Mouse (Mus musculus): Measurements from ENCODE around the gene Serpinf1. TPM values are rescaled to one million over a fixed set of nuclear protein-coding genes. Genes with fewer than 3 reads are reported as not detected.

The Serpinf1 gene
- polyA plus RNA-seq, 1 experiment from 2014 or later = 19.0 TPM

GRCm38 (mm10) chr11:75415994-75416393 is 6.5 kb downstream of the Serpinf1 start:
- Histone ChIP-seq H3K4me2 (no peak overlapping the region), H3K9me3 (replicated peaks) (no peaks in the 10 kb centered on the region), H3K4me1 (no peaks in the 10 kb centered on the region), H3K9ac (no peak overlapping the region), H3K27me3 (no peaks in the 10 kb centered on the region), H3K36me3 (ENCODE audit: poor library complexity, severe bottlenecking) (no peaks in the 10 kb centered on the region), H3K4me3 (no peak overlapping the region), H3K27ac (no peak overlapping the region)
- ATAC-seq = no peak
- 92% methylated on average over 13 of the region's 13 CpGs for WGBS

GRCm38 (mm10) chr11:75415096-75415495 is 7.4 kb downstream of the Serpinf1 start:
- H3K9me3 ChIP-seq (replicated peaks) = no peaks in the 10 kb centered on the region
- H3K4me1 ChIP-seq = no peaks in the 10 kb centered on the region
- no peak overlapping the region for H3K9ac ChIP-seq
- WGBS = 53% methylated on average over 7 of the region's 7 CpGs
- no peaks in the 10 kb centered on the region for H3K27me3 ChIP-seq
- ATAC-seq = no peak
- no peaks in the 10 kb centered on the region for H3K36me3 ChIP-seq (ENCODE audit: poor library complexity, severe bottlenecking)
- H3K4me2 ChIP-seq = no peak overlapping the region
- no peak overlapping the region for H3K27ac ChIP-seq
- H3K4me3 ChIP-seq = no peak overlapping the region

GRCm38 (mm10) chr11:75410591-75410990 is 11.9 kb downstream of the Serpinf1 start:
- H3K27me3 ChIP-seq = no peaks in the 10 kb centered on the region
- no peak overlapping the region for H3K27ac ChIP-seq
- ATAC-seq = no peak
- H3K9me3 ChIP-seq (replicated peaks) = no peaks in the 10 kb centered on the region
- H3K4me2 ChIP-seq = no peak overlapping the region
- no peak overlapping the region for H3K4me3 ChIP-seq
- no peak overlapping the region for H3K9ac ChIP-seq
- H3K36me3 ChIP-seq (ENCODE audit: poor library complexity, severe bottlenecking) = no peaks in the 10 kb centered on the region; the same call in 1 of the 2 replicates
- WGBS = 91% methylated on average over 7 of the region's 7 CpGs
- H3K4me1 ChIP-seq = no peaks in the 10 kb centered on the region

GRCm38 (mm10) chr11:75409679-75410575 is 12.6 kb downstream of the Serpinf1 start:
- H3K9me3 ChIP-seq (replicated peaks) = no peaks in the 10 kb centered on the region
- no peak for ATAC-seq
- no peak overlapping the region for H3K4me3 ChIP-seq
- H3K36me3 ChIP-seq (ENCODE audit: poor library complexity, severe bottlenecking) = no peaks in the 10 kb centered on the region; the same call in 1 of the 2 replicates
- no peaks in the 10 kb centered on the region for H3K4me1 ChIP-seq
- no peak overlapping the region for H3K9ac ChIP-seq
- H3K4me2 ChIP-seq = no peak overlapping the region
- no peak overlapping the region for H3K27ac ChIP-seq
- H3K27me3 ChIP-seq = no peaks in the 10 kb centered on the region
- 81% methylated on average over 17 of the region's 17 CpGs for WGBS

GRCm38 (mm10) chr11:75406865-75407264 is 15.6 kb downstream of the Serpinf1 start:
- Histone ChIP-seq H3K4me1 (no peaks in the 10 kb centered on the region), H3K4me2 (no peak overlapping the region), H3K36me3 (ENCODE audit: poor library complexity, severe bottlenecking) (no peaks in the 10 kb centered on the region; the same call in 1 of the 2 replicates), H3K27ac (no peak overlapping the region), H3K9me3 (replicated peaks) (no peaks in the 10 kb centered on the region), H3K4me3 (no peak overlapping the region), H3K9ac (no peak overlapping the region), H3K27me3 (no peaks in the 10 kb centered on the region)
- ATAC-seq = no peak
- WGBS = 39% methylated on average over 3 of the region's 3 CpGs

- H3K27me3 ChIP-seq = no peaks in the 10 kb centered on the region
- no peaks in the 10 kb centered on the region for H3K9me3 ChIP-seq (replicated peaks)
- ATAC-seq = no peak
- H3K36me3 ChIP-seq (ENCODE audit: poor library complexity, severe bottlenecking) = peaks cover 2% of the 10 kb centered on the region; the same call in 1 of the 2 replicates
- WGBS = 74% methylated on average over 4 of the region's 4 CpGs
- H3K4me3 ChIP-seq = no peak overlapping the region
- no peak overlapping the region for H3K4me2 ChIP-seq
- H3K4me1 ChIP-seq = no peaks in the 10 kb centered on the region
- no peak overlapping the region for H3K9ac ChIP-seq
- H3K27ac ChIP-seq = no peak overlapping the region
Observed at GRCm38 (mm10) chr11:75406104-75406503, 16.4 kb downstream of the Serpinf1 start.

GRCm38 (mm10) chr11:75404801-75405200 is 17.7 kb downstream of the Serpinf1 start:
- Histone ChIP-seq H3K4me1 (no peaks in the 10 kb centered on the region), H3K36me3 (ENCODE audit: poor library complexity, severe bottlenecking) (peaks cover 13% of the 10 kb centered on the region; the same call in 1 of the 2 replicates), H3K4me3 (no peak overlapping the region), H3K27me3 (no peaks in the 10 kb centered on the region), H3K4me2 (no peak overlapping the region), H3K27ac (no peak overlapping the region), H3K9ac (no peak overlapping the region), H3K9me3 (replicated peaks) (no peaks in the 10 kb centered on the region)
- ATAC-seq = no peak
- WGBS = 88% methylated on average over 6 of the region's 6 CpGs

GRCm38 (mm10) chr11:75403301-75404052 is 19.0 kb downstream of the Serpinf1 start:
- Histone ChIP-seq H3K9me3 (replicated peaks) (no peaks in the 10 kb centered on the region), H3K27ac (no peak overlapping the region), H3K4me3 (no peak overlapping the region), H3K36me3 (ENCODE audit: poor library complexity, severe bottlenecking) (peaks cover 17% of the 10 kb centered on the region; the same call in 1 of the 2 replicates), H3K9ac (no peak overlapping the region), H3K27me3 (no peaks in the 10 kb centered on the region), H3K4me1 (no peaks in the 10 kb centered on the region), H3K4me2 (no peak overlapping the region)
- ATAC-seq = no peak
- WGBS = 88% methylated on average over 6 of the region's 6 CpGs

GRCm38 (mm10) chr11:75402271-75402690 is 20.2 kb downstream of the Serpinf1 start:
- no peak overlapping the region for H3K4me3 ChIP-seq
- no peak overlapping the region for H3K4me2 ChIP-seq
- ATAC-seq = peak; percentile 57; the same call in 1 of the 2 replicates
- H3K4me1 ChIP-seq = 0 out of 2 replicates have a peak, but pooled peaks cover 4% of the 10 kb centered on the region
- peaks cover 17% of the 10 kb centered on the region; the same call in 1 of the 2 replicates for H3K36me3 ChIP-seq (ENCODE audit: poor library complexity, severe bottlenecking)
- WGBS = 72% methylated on average over 5 of the region's 5 CpGs
- H3K9me3 ChIP-seq (replicated peaks) = no peaks in the 10 kb centered on the region
- H3K27ac ChIP-seq = no peak overlapping the region
- no peaks in the 10 kb centered on the region for H3K27me3 ChIP-seq
- no peak overlapping the region for H3K9ac ChIP-seq

GRCm38 (mm10) chr11:75400099-75400498 is 22.4 kb downstream of the Serpinf1 start:
- no peak for ATAC-seq
- no peaks in the 10 kb centered on the region; the same call in 1 of the 2 replicates for H3K9me3 ChIP-seq (replicated peaks)
- H3K4me2 ChIP-seq = no peak overlapping the region
- H3K4me1 ChIP-seq = peaks cover 8% of the 10 kb centered on the region; the same call in 1 of the 2 replicates
- peak overlapping the region; percentile 27 for H3K27ac ChIP-seq
- H3K36me3 ChIP-seq (ENCODE audit: poor library complexity, severe bottlenecking) = peaks cover 17% of the 10 kb centered on the region; the same call in 1 of the 2 replicates
- H3K27me3 ChIP-seq = no peaks in the 10 kb centered on the region
- H3K9ac ChIP-seq = no peak overlapping the region
- no peak overlapping the region for H3K4me3 ChIP-seq
- WGBS = 60% methylated on average over 9 of the region's 9 CpGs

GRCm38 (mm10) chr11:75399411-75399841 is 23.1 kb downstream of the Serpinf1 start:
- peak overlapping the region; percentile 27; the same call in 1 of the 2 replicates for H3K27ac ChIP-seq
- 0 out of 2 replicates have a peak overlapping the region, but pooled peaks have one; percentile 21 for H3K9ac ChIP-seq
- 90% methylated on average over 11 of the region's 11 CpGs for WGBS

More at GRCm38 (mm10) chr11:75399411-75399841, 23.1 kb downstream of the Serpinf1 start:
- Histone ChIP-seq H3K4me2 (no peak overlapping the region), H3K27me3 (no peaks in the 10 kb centered on the region), H3K4me3 (no peak overlapping the region), H3K9me3 (replicated peaks) (no peaks in the 10 kb centered on the region; the same call in 1 of the 2 replicates), H3K4me1 (peaks cover 8% of the 10 kb centered on the region; the same call in 1 of the 2 replicates), H3K36me3 (ENCODE audit: poor library complexity, severe bottlenecking) (peaks cover 17% of the 10 kb centered on the region; the same call in 1 of the 2 replicates)
- ATAC-seq = no peak

Data from forebrain, embryonic 13.5 days (tissue).